Mouse (Mus musculus): ENCODE results near the gene Gm20388. TPM values are rescaled to one million over a fixed set of nuclear protein-coding genes. Genes with fewer than 3 reads are reported as not detected.

Gene Gm20388
- polyA plus RNA-seq, 1 experiment from 2014 or later = not detected

GRCm38 (mm10) chr8:121804829-121805228 is 1894.2 kb downstream of the Gm20388 start:
- Histone ChIP-seq H3K4me3 (replicated peaks) (no peak overlapping the region), H3K36me3 (peaks cover 54% of the 10 kb centered on the region), H3K27me3 (no peaks in the 10 kb centered on the region), H3K4me2 (no peak overlapping the region), H3K9me3 (replicated peaks) (no peaks in the 10 kb centered on the region), H3K27ac (no peak overlapping the region), H3K9ac (no peak overlapping the region), H3K4me1 (replicated peaks) (no peaks in the 10 kb centered on the region)
- WGBS (ENCODE audit: insufficient replicate concordance) = 82% methylated on average over 5 of the region's 5 CpGs
- ATAC-seq (ENCODE audit: low read depth) = no peak
- no peak for DNase-seq

GRCm38 (mm10) chr8:121806126-121806525 is 1895.5 kb downstream of the Gm20388 start:
- Histone ChIP-seq H3K36me3 (peaks cover 47% of the 10 kb centered on the region), H3K9me3 (replicated peaks) (no peaks in the 10 kb centered on the region), H3K9ac (no peak overlapping the region), H3K4me2 (no peak overlapping the region), H3K27me3 (no peaks in the 10 kb centered on the region), H3K4me3 (replicated peaks) (no peak overlapping the region), H3K4me1 (replicated peaks) (no peaks in the 10 kb centered on the region), H3K27ac (no peak overlapping the region)
- 81% methylated on average over 13 of the region's 13 CpGs for WGBS (ENCODE audit: insufficient replicate concordance)
- DNase-seq (no peak), ATAC-seq (ENCODE audit: low read depth) (no peak)

- no peak for ATAC-seq (ENCODE audit: low read depth)
- WGBS (ENCODE audit: insufficient replicate concordance) = 72% methylated on average over 11 of the region's 11 CpGs
- Histone ChIP-seq H3K9ac (no peak overlapping the region), H3K27ac (no peak overlapping the region), H3K36me3 (peaks cover 48% of the 10 kb centered on the region), H3K27me3 (no peaks in the 10 kb centered on the region), H3K4me2 (no peak overlapping the region), H3K4me1 (replicated peaks) (no peaks in the 10 kb centered on the region), H3K4me3 (replicated peaks) (no peak overlapping the region), H3K9me3 (replicated peaks) (no peaks in the 10 kb centered on the region)
- DNase-seq = no peak
Measured at GRCm38 (mm10) chr8:121808032-121808431, 1897.4 kb downstream of the Gm20388 start.

GRCm38 (mm10) chr8:121809524-121810155 is 1899.0 kb downstream of the Gm20388 start:
- peaks cover 52% of the 10 kb centered on the region for H3K36me3 ChIP-seq

GRCm38 (mm10) chr8:121811502-121811901 is 1900.9 kb downstream of the Gm20388 start:
- ATAC-seq (ENCODE audit: low read depth) (no peak), DNase-seq (no peak)
- Histone ChIP-seq H3K36me3 (peaks cover 46% of the 10 kb centered on the region), H3K9me3 (replicated peaks) (no peaks in the 10 kb centered on the region), H3K4me1 (replicated peaks) (no peaks in the 10 kb centered on the region), H3K4me2 (no peak overlapping the region), H3K27ac (no peak overlapping the region), H3K4me3 (replicated peaks) (no peak overlapping the region), H3K27me3 (no peaks in the 10 kb centered on the region), H3K9ac (no peak overlapping the region)
- 87% methylated on average over 3 of the region's 3 CpGs for WGBS (ENCODE audit: insufficient replicate concordance)

More at GRCm38 (mm10) chr8:121809524-121810155, 1899.0 kb downstream of the Gm20388 start:
- no peak overlapping the region for H3K27ac ChIP-seq
- DNase-seq (no peak), ATAC-seq (ENCODE audit: low read depth) (no peak)
- H3K4me2 ChIP-seq = no peak overlapping the region
- no peaks in the 10 kb centered on the region for H3K27me3 ChIP-seq
- no peak overlapping the region for H3K9ac ChIP-seq
- no peak overlapping the region for H3K4me3 ChIP-seq (replicated peaks)
- H3K9me3 ChIP-seq (replicated peaks) = no peaks in the 10 kb centered on the region
- no peaks in the 10 kb centered on the region for H3K4me1 ChIP-seq (replicated peaks)
- 84% methylated on average over 11 of the region's 11 CpGs for WGBS (ENCODE audit: insufficient replicate concordance)

GRCm38 (mm10) chr8:121811931-121812570 is 1901.4 kb downstream of the Gm20388 start:
- no peaks in the 10 kb centered on the region for H3K9me3 ChIP-seq (replicated peaks)
- DNase-seq (no peak), ATAC-seq (ENCODE audit: low read depth) (no peak)
- no peak overlapping the region for H3K4me3 ChIP-seq (replicated peaks)
- 81% methylated on average over 12 of the region's 12 CpGs for WGBS (ENCODE audit: insufficient replicate concordance)
- peaks cover 45% of the 10 kb centered on the region for H3K36me3 ChIP-seq
- H3K9ac ChIP-seq = no peak overlapping the region
- no peaks in the 10 kb centered on the region for H3K27me3 ChIP-seq
- no peak overlapping the region for H3K27ac ChIP-seq
- no peaks in the 10 kb centered on the region for H3K4me1 ChIP-seq (replicated peaks)
- no peak overlapping the region for H3K4me2 ChIP-seq

GRCm38 (mm10) chr8:121818226-121818625 is 1907.6 kb downstream of the Gm20388 start:
- H3K4me3 ChIP-seq (replicated peaks) = no peak overlapping the region
- ATAC-seq (ENCODE audit: low read depth) (no peak), DNase-seq (no peak)
- H3K27ac ChIP-seq = no peak overlapping the region
- no peak overlapping the region for H3K9ac ChIP-seq
- H3K9me3 ChIP-seq (replicated peaks) = no peaks in the 10 kb centered on the region
- peaks cover 55% of the 10 kb centered on the region for H3K36me3 ChIP-seq
- WGBS (ENCODE audit: insufficient replicate concordance) = 75% methylated on average over 7 of the region's 7 CpGs
- no peaks in the 10 kb centered on the region for H3K27me3 ChIP-seq
- no peaks in the 10 kb centered on the region for H3K4me1 ChIP-seq (replicated peaks)
- H3K4me2 ChIP-seq = no peak overlapping the region

- Histone ChIP-seq H3K27ac (no peak overlapping the region), H3K4me2 (no peak overlapping the region), H3K4me1 (replicated peaks) (no peaks in the 10 kb centered on the region), H3K9me3 (replicated peaks) (no peaks in the 10 kb centered on the region), H3K27me3 (no peaks in the 10 kb centered on the region), H3K4me3 (replicated peaks) (no peak overlapping the region), H3K9ac (no peak overlapping the region), H3K36me3 (peaks cover 37% of the 10 kb centered on the region)
- no peak for DNase-seq
- ATAC-seq (ENCODE audit: low read depth) = no peak
- 85% methylated on average over 6 of the region's 6 CpGs for WGBS (ENCODE audit: insufficient replicate concordance)
Measured at GRCm38 (mm10) chr8:121820840-121821239, 1910.2 kb downstream of the Gm20388 start.

- no peak overlapping the region for H3K4me3 ChIP-seq (replicated peaks)
- H3K36me3 ChIP-seq = peaks cover 34% of the 10 kb centered on the region
- no peaks in the 10 kb centered on the region for H3K27me3 ChIP-seq
- no peaks in the 10 kb centered on the region for H3K9me3 ChIP-seq (replicated peaks)
- no peak overlapping the region for H3K27ac ChIP-seq
- no peaks in the 10 kb centered on the region for H3K4me1 ChIP-seq (replicated peaks)
- DNase-seq (no peak), ATAC-seq (ENCODE audit: low read depth) (no peak)
- WGBS (ENCODE audit: insufficient replicate concordance) = 79% methylated on average over 11 of the region's 11 CpGs
- H3K4me2 ChIP-seq = no peak overlapping the region
- H3K9ac ChIP-seq = no peak overlapping the region
Measured at GRCm38 (mm10) chr8:121821320-121821719, 1910.7 kb downstream of the Gm20388 start.

GRCm38 (mm10) chr8:121821770-121822169 is 1911.1 kb downstream of the Gm20388 start:
- Histone ChIP-seq H3K4me2 (no peak overlapping the region), H3K4me3 (replicated peaks) (no peak overlapping the region), H3K9me3 (replicated peaks) (no peaks in the 10 kb centered on the region), H3K9ac (no peak overlapping the region), H3K36me3 (peaks cover 31% of the 10 kb centered on the region), H3K4me1 (replicated peaks) (no peaks in the 10 kb centered on the region), H3K27ac (no peak overlapping the region), H3K27me3 (no peaks in the 10 kb centered on the region)
- DNase-seq = no peak
- no peak for ATAC-seq (ENCODE audit: low read depth)
- 88% methylated on average over 9 of the region's 9 CpGs for WGBS (ENCODE audit: insufficient replicate concordance)

GRCm38 (mm10) chr8:121827726-121828125 is 1917.1 kb downstream of the Gm20388 start:
- no peak for DNase-seq
- ATAC-seq (ENCODE audit: low read depth) = no peak
- Histone ChIP-seq H3K4me1 (replicated peaks) (peaks cover 20% of the 10 kb centered on the region), H3K4me2 (peak overlapping the region; percentile 92), H3K4me3 (replicated peaks) (peak overlapping the region; percentile 90; the same call in 1 of the 2 replicates), H3K36me3 (no peaks in the 10 kb centered on the region), H3K27me3 (peaks cover 2% of the 10 kb centered on the region; the same call in 1 of the 2 replicates), H3K9ac (no peak overlapping the region), H3K9me3 (replicated peaks) (no peaks in the 10 kb centered on the region), H3K27ac (no peak overlapping the region)
- WGBS (ENCODE audit: insufficient replicate concordance) = 84% methylated on average over 5 of the region's 5 CpGs

Data from liver, embryonic 13.5 days (tissue).